Mouse (Mus musculus): Measurements from ENCODE around the gene Spryd7.
"Not testable (repeated sequence)": the region's sequence is repeated elsewhere in the genome, so short reads cannot be mapped to it uniquely, and the experiment has no call there.

Spryd7 gene

GRCm38 (mm10) chr14:61556289-61557147 is at the start of gene Spryd7:
Gene Spryd7, minus strand, starts transcription at chr14:61556886.
- DNase-seq: peak; percentile 97

- DNase-seq: not testable (repeated sequence)
Measured at GRCm38 (mm10) chr14:61606088-61606487, 49.4 kb upstream of the Spryd7 start.

- no peak for DNase-seq
Measured at GRCm38 (mm10) chr14:61604081-61604480, 47.4 kb upstream of the Spryd7 start.

GRCm38 (mm10) chr14:61603069-61603755 is 46.5 kb upstream of the Spryd7 start:
- no peak for DNase-seq

GRCm38 (mm10) chr14:61601348-61601747 is 44.7 kb upstream of the Spryd7 start:
- DNase-seq: no peak

- peak; percentile 87 for DNase-seq
Measured at GRCm38 (mm10) chr14:61599057-61599806, 42.5 kb upstream of the Spryd7 start.

- DNase-seq: no peak
Measured at GRCm38 (mm10) chr14:61597968-61598367, 41.3 kb upstream of the Spryd7 start, which contains the start of gene Trim13. Gene Trim13, plus strand, starts transcription at chr14:61598247.

- no peak for DNase-seq
Measured at GRCm38 (mm10) chr14:61596719-61597426, 40.2 kb upstream of the Spryd7 start.

GRCm38 (mm10) chr14:61589288-61590065 is 32.8 kb upstream of the Spryd7 start:
- DNase-seq: no peak

GRCm38 (mm10) chr14:61575941-61576340 is 19.3 kb upstream of the Spryd7 start:
- no peak for DNase-seq

GRCm38 (mm10) chr14:61575066-61575465 is 18.4 kb upstream of the Spryd7 start:
- no peak for DNase-seq

GRCm38 (mm10) chr14:61572131-61572530 is 15.4 kb upstream of the Spryd7 start:
- no peak for DNase-seq

- DNase-seq: peak; percentile 97
Measured at GRCm38 (mm10) chr14:61571366-61571765, 14.7 kb upstream of the Spryd7 start.

GRCm38 (mm10) chr14:61569344-61569743 is 12.7 kb upstream of the Spryd7 start:
- no peak for DNase-seq

GRCm38 (mm10) chr14:61566211-61566610 is 9.5 kb upstream of the Spryd7 start:
- not testable (repeated sequence) for DNase-seq

- DNase-seq: no peak
Measured at GRCm38 (mm10) chr14:61559856-61560255, 3.2 kb upstream of the Spryd7 start.

GRCm38 (mm10) chr14:61558901-61559300 is 2.2 kb upstream of the Spryd7 start:
- DNase-seq: no peak

GRCm38 (mm10) chr14:61555931-61556288 is 776 bp downstream of the Spryd7 start:
- no peak for DNase-seq

GRCm38 (mm10) chr14:61548614-61549013 is 8.1 kb downstream of the Spryd7 start:
- no peak for DNase-seq

- DNase-seq: not testable (repeated sequence)
Measured at GRCm38 (mm10) chr14:61537772-61538171, 18.9 kb downstream of the Spryd7 start.

- DNase-seq: no peak
Measured at GRCm38 (mm10) chr14:61536631-61537264, 19.9 kb downstream of the Spryd7 start.
